Mouse (Mus musculus): Measurements from ENCODE around the gene Erc2.

The Erc2 gene

DNA sequence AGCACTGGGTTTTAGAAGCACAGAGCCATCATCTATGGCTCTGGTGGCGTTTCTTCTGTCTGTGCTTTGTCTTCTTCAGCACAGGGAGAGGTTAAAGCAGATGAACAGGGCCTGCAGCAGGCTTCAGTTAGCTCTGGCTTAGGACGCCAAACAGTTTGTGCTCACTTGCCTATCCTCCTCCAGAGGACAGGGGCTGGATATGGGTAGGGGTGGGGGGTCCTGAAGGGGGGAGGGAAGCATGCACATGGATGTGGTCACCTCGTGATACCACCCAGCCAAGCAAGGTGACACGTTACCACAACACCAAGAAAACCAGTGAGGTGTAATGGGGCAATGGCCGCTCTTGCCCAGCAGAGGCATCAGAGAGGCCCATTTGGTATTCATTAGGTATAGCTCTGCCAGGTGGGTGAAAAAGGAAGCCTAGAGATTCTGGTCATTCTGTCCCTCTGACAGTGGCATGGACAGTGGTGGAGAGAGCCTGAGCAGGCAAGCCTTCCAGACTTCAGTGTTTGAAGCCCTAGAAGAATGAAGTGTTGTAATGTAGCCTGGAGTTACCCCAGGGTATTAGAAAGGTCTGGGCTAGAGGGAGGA is 543.5 kb downstream of the Erc2 start:
- no peak for TF ChIP-seq GATA4 (IDR thresholded peaks at IDR 0.05; ENCODE audit: insufficient replicate concordance, low read length)

DNA sequence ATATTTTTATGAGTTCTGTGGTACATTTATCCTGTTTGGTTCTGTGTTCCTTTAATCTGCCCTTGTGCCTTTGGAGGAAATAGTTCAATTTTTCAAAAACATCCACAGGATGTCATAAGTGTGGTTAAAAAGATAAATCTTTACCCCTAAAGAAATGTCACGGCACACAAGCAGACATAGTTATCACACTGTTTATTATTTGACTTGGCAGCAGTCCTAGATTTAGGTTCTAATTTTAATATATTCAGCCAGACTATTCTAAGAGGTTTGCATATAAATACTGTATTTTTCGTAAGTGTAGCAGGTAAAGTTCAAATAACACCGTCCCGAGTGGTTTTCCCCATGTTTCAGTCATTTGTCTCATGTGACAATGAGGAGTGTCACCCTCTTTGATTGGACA is 548.5 kb downstream of the Erc2 start:
- no peak for TF ChIP-seq GATA4 (IDR thresholded peaks at IDR 0.05; ENCODE audit: insufficient replicate concordance, low read length)

DNA sequence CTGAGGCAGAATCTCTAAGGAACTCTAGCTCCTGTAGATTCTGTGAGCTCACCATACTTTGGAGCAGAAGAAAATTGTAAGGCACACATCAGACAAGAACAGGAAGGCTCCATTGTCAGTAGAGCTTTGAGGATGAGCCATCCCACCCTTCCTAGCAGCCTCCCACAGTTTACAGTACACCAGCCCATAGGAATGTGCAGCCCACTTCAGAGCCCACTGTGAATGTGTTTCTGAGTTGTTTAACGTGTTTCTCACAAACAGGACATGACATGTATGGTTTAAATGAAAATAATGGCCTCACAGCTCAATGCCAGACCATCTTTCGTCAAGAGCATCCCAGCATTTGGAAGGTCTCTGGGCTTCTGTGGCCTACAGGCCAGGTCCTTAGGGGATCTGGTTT is 549.1 kb downstream of the Erc2 start:
- TF ChIP-seq GATA4 (IDR thresholded peaks at IDR 0.05; ENCODE audit: insufficient replicate concordance, low read length): no peak

DNA sequence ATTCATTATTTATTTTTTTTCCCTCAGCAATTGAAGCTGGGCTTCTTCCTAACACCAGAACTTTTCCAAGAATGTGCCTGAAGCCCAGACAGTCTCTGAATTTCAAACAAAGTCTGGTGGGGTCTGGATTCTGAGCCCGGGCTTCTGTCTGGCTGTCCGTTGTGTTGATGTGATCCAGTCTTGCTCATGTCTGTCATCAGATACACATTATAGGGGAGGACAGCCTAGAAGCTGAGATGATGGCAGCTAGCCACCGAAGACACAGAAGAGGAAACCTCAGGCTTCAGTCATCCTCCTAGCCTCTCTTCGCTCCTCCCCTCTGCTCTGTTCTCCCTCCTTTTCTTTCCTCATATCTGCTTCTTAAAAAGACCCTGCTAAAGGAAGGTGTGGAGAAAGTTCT is 551.5 kb downstream of the Erc2 start:
- TF ChIP-seq GATA4 (IDR thresholded peaks at IDR 0.05; ENCODE audit: insufficient replicate concordance, low read length): no peak

DNA sequence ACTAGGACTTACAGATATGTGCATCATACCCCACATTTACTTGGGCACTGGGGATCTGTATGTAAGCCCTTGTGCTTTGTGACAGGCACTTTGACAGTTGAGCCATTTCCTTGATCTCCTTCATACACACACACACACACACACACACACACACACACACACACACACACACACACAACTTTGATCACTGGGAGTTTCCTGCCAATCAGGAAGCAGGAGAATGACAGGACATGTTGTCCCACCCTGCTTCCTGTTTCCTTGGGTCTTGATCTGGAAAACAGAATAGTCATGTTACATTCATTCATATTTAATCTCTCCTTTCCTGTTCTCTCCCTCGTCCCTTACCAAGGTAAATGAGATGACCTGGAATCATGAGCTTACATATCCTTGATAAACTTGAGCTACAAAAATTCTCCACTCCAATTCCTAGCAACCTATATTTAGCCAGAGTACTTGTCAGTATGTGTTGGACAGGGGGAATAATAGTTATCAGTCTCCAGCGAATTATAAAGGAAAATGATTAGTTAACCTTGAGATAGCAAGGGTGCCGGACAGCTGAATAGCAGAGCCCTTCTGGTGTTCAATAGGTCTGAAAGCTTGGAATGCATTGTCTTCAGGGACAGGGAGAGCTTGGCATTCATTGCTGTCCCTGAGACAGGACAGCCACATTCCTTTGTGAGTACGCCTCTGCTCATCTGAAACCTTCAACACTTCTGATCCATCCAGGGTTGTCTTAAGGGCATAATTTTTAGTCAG is 559.0 kb downstream of the Erc2 start:
- no peak for TF ChIP-seq GATA4 (IDR thresholded peaks at IDR 0.05; ENCODE audit: insufficient replicate concordance, low read length)

DNA sequence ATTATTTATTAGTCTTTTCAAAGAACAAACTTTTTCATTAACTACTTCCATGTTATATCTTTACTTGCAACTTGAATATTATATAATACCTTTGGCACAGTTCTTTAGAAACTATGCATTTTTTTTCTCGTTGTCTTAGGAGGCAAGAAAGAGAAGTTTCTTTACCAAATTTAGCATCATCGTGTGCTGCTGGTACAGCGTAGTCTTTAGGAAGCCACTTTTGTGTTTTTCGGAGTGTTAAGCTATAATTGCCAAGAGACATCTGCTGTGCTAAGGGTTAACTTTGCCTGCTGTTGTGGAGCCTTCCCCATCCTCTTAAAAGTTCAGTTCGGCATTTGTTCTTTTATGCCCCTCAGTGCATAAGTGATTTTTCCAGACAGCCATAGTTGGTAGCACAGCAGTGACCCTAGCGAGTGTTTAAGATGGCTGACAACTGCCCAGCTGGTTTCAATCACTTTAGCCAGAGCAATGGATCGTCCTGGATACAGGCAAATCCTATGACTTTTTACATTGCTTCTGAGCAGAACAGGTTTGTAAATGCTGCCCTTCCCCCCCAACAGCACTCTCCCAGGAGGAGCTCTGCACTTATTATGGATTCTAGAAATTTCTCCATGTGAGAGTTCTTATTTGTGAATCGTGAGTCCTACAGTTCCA is 570.6 kb downstream of the Erc2 start:
- TF ChIP-seq GATA4 (IDR thresholded peaks at IDR 0.05; ENCODE audit: insufficient replicate concordance, low read length): no peak

DNA sequence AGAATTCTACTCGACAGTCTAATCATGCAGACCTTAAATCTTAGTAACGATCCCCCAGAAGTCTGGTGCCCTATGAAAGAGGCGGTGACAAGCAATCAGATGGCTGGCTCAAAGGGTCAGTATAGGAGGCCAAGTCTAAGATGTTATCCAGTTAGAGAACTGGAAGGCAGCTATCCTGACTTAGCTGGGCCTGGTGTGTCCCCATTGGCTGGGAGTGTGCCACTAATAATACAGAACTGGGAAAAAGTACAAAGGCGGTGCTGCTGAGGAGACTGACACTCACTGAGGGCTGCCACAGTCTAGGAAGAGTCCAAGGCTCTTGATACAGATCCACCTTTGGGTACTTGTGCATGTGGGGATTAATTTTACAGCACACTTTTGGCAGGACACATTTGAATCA is 581.6 kb downstream of the Erc2 start:
- TF ChIP-seq GATA4 (IDR thresholded peaks at IDR 0.05; ENCODE audit: insufficient replicate concordance, low read length): no peak

DNA sequence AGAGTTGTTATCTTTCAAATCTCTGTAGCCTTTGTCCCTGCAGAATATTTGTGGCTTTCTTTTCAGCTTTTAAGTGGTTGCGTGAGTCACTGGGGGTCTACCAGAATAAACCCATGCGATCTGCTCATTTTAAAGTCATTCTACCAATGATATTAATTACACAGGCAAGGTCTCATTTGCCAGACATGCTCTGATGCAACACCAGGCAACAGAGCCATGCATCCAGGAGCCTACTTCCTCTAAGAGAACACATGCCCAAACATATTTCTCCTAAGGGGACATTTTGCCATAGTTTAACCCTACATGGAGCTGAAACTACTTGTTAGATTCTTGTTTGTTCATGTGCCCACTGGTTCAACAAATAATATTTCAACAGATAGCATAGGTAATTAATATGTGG is 584.1 kb downstream of the Erc2 start:
- no peak for TF ChIP-seq GATA4 (IDR thresholded peaks at IDR 0.05; ENCODE audit: insufficient replicate concordance, low read length)

DNA sequence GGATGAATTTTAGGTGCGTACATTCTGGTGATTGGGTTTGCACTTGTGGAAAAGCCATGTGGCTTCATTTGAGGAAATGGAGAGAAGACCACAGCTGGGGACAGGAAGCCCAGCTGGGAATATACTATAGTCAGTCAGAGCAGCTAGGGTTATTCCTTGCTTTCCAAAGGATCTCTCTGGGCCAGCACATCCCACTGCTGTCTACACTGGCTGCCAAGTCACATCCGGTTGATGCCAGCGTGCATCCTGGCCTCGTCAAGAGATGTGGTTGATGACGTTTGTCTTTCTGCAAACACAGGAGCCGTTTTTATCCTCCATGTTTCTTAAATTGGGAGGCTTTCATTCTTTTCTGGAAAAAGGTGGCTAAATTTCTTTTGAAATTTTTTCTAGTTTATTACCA is 603.3 kb downstream of the Erc2 start:
- TF ChIP-seq GATA4 (IDR thresholded peaks at IDR 0.05; ENCODE audit: insufficient replicate concordance, low read length): no peak

DNA sequence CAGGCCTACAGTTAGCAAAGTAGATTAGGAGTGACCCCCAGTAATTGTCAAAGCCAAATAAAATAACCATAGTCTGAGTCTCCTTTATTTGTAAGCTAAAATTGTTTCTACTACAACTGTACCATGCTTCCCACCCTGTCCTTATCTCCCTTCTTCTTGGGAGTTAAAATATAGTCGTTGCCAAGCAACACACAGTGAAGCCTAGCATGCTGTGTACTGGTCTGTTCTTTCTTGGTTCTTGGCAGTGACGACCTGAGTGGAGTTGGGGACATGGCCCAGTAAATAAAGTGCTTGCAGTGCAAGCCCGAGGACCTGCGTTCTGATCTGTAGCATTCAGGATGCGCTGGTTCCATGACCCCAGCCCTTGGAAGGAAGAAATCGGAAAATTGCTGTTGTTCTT is 608.3 kb downstream of the Erc2 start:
- no peak for TF ChIP-seq GATA4 (IDR thresholded peaks at IDR 0.05; ENCODE audit: insufficient replicate concordance, low read length)

DNA sequence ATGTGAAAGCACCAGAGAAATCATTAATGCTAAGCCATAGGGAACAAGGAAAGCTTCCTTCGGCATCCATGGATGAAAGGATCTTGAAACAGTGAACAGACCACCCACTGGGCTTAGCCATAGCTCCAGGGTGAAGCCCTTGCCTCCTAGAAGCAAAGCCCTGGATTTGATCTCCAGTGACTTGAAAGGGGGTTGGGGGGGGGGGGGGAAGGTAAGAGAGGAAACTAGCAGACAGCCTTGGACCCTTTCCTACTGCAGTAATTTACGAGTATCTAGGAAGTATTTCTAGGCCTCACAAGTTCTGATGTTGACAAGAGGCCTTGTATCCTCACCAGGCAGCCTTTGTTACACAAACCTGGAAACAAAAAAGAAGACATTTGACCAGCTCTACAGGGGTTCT is 609.0 kb downstream of the Erc2 start:
- TF ChIP-seq GATA4 (IDR thresholded peaks at IDR 0.05; ENCODE audit: insufficient replicate concordance, low read length): no peak

DNA sequence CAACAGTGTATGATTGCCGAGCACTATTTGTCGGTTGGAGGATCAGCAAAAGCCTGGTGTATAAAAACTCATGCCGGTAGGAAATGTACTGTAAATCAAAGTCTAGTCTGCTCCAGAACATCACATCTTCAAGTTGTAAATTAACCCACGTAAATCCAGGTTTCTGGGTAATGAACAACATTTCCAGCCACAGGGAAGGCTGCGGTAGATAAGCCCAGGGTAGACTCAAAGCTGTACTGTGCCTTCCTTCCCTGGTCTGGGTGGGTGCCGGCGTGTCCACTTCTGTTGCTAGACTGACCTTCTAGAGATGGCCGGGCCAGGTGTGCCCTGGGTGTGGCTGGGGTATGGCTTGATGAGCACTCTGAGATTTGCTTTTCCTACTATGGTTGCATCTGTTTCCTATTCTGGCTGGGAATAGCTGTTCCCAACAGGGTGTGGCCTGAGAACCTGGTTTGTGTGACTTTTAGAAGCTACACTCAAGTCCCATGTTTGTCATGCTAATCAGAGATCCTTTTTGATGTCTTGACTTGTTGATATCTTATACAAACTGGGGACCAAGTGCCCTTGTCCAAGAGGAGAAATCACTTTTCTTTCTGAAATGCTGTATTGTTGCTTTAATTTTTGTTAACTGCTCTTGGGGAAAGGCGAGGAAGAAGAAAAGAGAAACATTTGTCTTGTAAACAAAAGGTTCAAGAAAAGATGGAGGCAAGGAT is 616.3 kb downstream of the Erc2 start:
- TF ChIP-seq GATA4 (IDR thresholded peaks at IDR 0.05; ENCODE audit: insufficient replicate concordance, low read length): no peak

DNA sequence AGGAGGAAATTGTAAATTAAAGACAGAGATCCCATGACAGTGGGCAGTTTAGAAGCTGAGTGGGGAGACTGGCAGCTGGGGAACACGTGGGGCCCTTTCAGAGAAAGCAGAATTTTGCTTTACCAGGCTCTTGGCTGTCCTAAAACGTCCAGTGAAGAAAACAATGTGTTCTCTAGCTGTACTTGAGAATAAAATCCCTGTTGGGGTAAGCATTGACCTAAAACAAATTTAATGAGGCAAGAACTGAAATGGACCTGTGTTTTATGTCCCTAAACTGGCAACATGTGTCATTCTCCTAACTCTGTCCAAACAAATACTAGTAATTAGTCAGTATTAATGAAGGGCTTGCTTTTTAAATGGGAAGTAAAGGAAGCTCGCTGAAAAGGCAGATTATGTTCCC is 617.9 kb downstream of the Erc2 start:
- TF ChIP-seq GATA4 (IDR thresholded peaks at IDR 0.05; ENCODE audit: insufficient replicate concordance, low read length): no peak

DNA sequence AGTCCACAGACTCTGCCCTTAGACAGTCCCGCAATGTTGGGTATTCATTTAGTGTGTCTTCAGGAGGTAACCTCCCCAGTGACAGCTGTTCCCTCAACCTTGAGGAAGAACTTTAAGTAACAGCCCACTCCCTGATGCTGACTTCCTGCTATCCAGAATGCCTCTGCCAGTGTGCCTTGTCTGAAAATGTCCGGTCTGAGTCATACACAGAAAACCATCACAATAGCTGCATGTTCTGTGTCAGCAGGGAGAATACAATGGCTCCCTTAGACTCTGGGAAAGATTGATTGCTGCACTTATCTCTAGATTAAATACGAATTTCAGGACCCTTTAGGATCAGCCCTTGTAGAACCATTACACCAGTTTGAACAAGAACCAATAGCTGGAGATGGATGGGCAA is 620.5 kb downstream of the Erc2 start:
- TF ChIP-seq GATA4 (IDR thresholded peaks at IDR 0.05; ENCODE audit: insufficient replicate concordance, low read length): no peak

DNA sequence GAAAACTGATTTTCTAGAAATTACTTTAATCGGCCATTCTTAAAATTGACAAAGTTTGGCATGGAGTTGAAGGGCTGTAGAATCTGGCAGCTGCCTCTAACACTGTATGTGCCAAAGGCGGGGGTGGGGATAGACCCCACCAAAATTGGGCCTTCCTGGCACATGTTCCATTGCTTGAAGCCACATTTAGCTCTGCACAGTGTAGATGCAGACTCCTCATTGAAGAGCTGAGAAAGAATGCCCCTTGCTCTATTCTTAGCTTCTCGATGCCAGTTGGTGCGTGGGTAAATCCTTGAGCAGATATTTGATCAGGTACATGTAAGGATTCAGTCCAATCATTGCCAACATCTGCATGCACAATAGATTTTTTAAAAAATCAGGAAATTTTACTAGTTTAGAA is 621.2 kb downstream of the Erc2 start:
- TF ChIP-seq GATA4 (IDR thresholded peaks at IDR 0.05; ENCODE audit: insufficient replicate concordance, low read length): no peak

DNA sequence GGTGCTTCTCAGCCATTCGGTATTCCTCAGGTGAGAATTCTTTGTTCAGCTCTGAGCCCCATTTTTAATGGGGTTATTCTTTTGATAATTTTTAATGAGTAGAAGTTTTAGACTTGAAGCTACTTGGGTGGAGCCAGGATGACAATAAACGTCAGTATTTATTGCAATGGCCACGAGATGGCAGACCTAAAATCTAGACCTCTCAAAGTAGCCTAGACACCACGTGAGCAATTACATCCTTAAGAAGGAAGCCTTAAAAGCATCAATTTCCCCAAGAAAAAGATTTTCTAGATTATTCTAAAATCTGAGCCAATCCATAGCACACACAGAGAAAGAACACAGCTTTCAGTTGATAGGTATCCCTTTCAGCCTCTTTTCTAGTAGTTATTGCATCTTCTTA is 640.5 kb downstream of the Erc2 start:
- TF ChIP-seq GATA4 (IDR thresholded peaks at IDR 0.05; ENCODE audit: insufficient replicate concordance, low read length): no peak
